Mouse (Mus musculus) spleen, postnatal 36 days (tissue): ENCODE measurements around the gene Atoh1.

Experiments used
- DNase-seq, 2 experiments: peaks; one replicate each; pipeline ENCODE4 v3.0.0; 2022; ENCODE audit warnings: low spot score in 2 of 2, mixed read lengths in 1 of 2

The Atoh1 gene

GRCm38 (mm10) chr6:64728499-64729198, at the start of gene Atoh1:
Gene Atoh1 (plus strand): TSS chr6:64729125.
- no peak for DNase-seq

GRCm38 (mm10) chr6:64683974-64684373, 45.0 kb upstream of the Atoh1 start:
- no peak for DNase-seq

GRCm38 (mm10) chr6:64684973-64685372, 44.0 kb upstream of the Atoh1 start:
- DNase-seq = no peak

GRCm38 (mm10) chr6:64688181-64688944, 40.6 kb upstream of the Atoh1 start:
- no peak for DNase-seq

- DNase-seq = no peak
Observed at GRCm38 (mm10) chr6:64694688-64695087, 34.2 kb upstream of the Atoh1 start.

- no peak for DNase-seq
Observed at GRCm38 (mm10) chr6:64703659-64704058, 25.3 kb upstream of the Atoh1 start.

GRCm38 (mm10) chr6:64727751-64728403, 1.0 kb upstream of the Atoh1 start:
- DNase-seq = no peak

- no peak for DNase-seq
Observed at GRCm38 (mm10) chr6:64729231-64730011, 496 bp downstream of the Atoh1 start.

- DNase-seq = no peak
Observed at GRCm38 (mm10) chr6:64730030-64730429, 1.1 kb downstream of the Atoh1 start.

GRCm38 (mm10) chr6:64730506-64731020, 1.6 kb downstream of the Atoh1 start:
- DNase-seq = no peak

GRCm38 (mm10) chr6:64731126-64731525, 2.2 kb downstream of the Atoh1 start:
- no peak for DNase-seq

- no peak for DNase-seq
Observed at GRCm38 (mm10) chr6:64731621-64732320, 2.8 kb downstream of the Atoh1 start.

GRCm38 (mm10) chr6:64733311-64733710, 4.4 kb downstream of the Atoh1 start:
- no peak for DNase-seq

GRCm38 (mm10) chr6:64734441-64735320, 5.8 kb downstream of the Atoh1 start:
- no peak for DNase-seq

GRCm38 (mm10) chr6:64736317-64736716, 7.4 kb downstream of the Atoh1 start:
- DNase-seq = no peak

GRCm38 (mm10) chr6:64742915-64743489, 14.1 kb downstream of the Atoh1 start:
- DNase-seq = no peak

GRCm38 (mm10) chr6:64754515-64754914, 25.6 kb downstream of the Atoh1 start:
- no peak for DNase-seq

- DNase-seq = no peak
Observed at GRCm38 (mm10) chr6:64763901-64764300, 35.0 kb downstream of the Atoh1 start.

GRCm38 (mm10) chr6:64773430-64773829, 44.5 kb downstream of the Atoh1 start:
- no peak for DNase-seq
